Mouse (Mus musculus): Measurements from ENCODE around the gene Iqcc. TPM values are rescaled to one million over a fixed set of nuclear protein-coding genes. Genes with fewer than 3 reads are reported as not detected.
A peak's percentile ranks its signal among the peaks of the same experiment; 100 is the strongest.

Gene Iqcc
- polyA plus RNA-seq, 1 experiment from 2014 or later, result 24.5 TPM

GRCm38 (mm10) chr4:129608426-129609025 is 10.4 kb downstream of the Iqcc start:
- WGBS (ENCODE audit: insufficient replicate concordance), result 32% methylated on average over 7 of the region's 7 CpGs
- ATAC-seq (replicated peaks; ENCODE audit: insufficient number of reproducible peaks, low FRiP score, low TSS enrichment), result peak; percentile 49; the same call in 1 of the 2 replicates
- H3K4me1 ChIP-seq (ENCODE audit: control insufficient read depth, insufficient read depth, low read length), result no peaks in the 10 kb centered on the region
- H3K4me2 ChIP-seq, result no peak overlapping the region
- H3K9me3 ChIP-seq (replicated peaks; ENCODE audit: control insufficient read depth, low read length), result no peaks in the 10 kb centered on the region
- peaks cover 18% of the 10 kb centered on the region for H3K36me3 ChIP-seq (ENCODE audit: control insufficient read depth, insufficient read depth, low read length)
- H3K4me3 ChIP-seq (ENCODE audit: low read depth, low read length), result no peak overlapping the region
- H3K9ac ChIP-seq (ENCODE audit: low read depth, low read length), result peak overlapping the region; percentile 34; the same call in 1 of the 2 replicates
- no peak overlapping the region for H3K27ac ChIP-seq (ENCODE audit: low read depth, low read length)
- H3K27me3 ChIP-seq (ENCODE audit: control insufficient read depth, insufficient read depth, low read length), result no peaks in the 10 kb centered on the region

- ATAC-seq (replicated peaks; ENCODE audit: insufficient number of reproducible peaks, low FRiP score, low TSS enrichment), result peak; percentile 81
- under 1% methylated on average over 74 of the region's 74 CpGs for WGBS (ENCODE audit: insufficient replicate concordance)
- peaks cover 14% of the 10 kb centered on the region for H3K36me3 ChIP-seq (ENCODE audit: control insufficient read depth, insufficient read depth, low read length)
Measured at GRCm38 (mm10) chr4:129600233-129601158, 18.4 kb downstream of the Iqcc start, which contains the start of the genes Eif3i and Tmem234. TSS of gene Eif3i (minus strand) at chr4:129600648. TSS of gene Tmem234 (plus strand) at chr4:129600668.

GRCm38 (mm10) chr4:129588865-129589264 is 30.0 kb downstream of the Iqcc start:
- peaks cover 9% of the 10 kb centered on the region for H3K4me1 ChIP-seq (ENCODE audit: control insufficient read depth, insufficient read depth, low read length)
- no peak overlapping the region for H3K4me2 ChIP-seq
- peaks cover 23% of the 10 kb centered on the region for H3K36me3 ChIP-seq (ENCODE audit: control insufficient read depth, insufficient read depth, low read length)
- no peaks in the 10 kb centered on the region for H3K27me3 ChIP-seq (ENCODE audit: control insufficient read depth, insufficient read depth, low read length)
- 55% methylated on average over 4 of the region's 4 CpGs for WGBS (ENCODE audit: insufficient replicate concordance)
- H3K9ac ChIP-seq (ENCODE audit: low read depth, low read length), result no peak overlapping the region
- H3K9me3 ChIP-seq (replicated peaks; ENCODE audit: control insufficient read depth, low read length), result no peaks in the 10 kb centered on the region
- H3K27ac ChIP-seq (ENCODE audit: low read depth, low read length), result no peak overlapping the region
- ATAC-seq (replicated peaks; ENCODE audit: insufficient number of reproducible peaks, low FRiP score, low TSS enrichment), result no peak
- no peak overlapping the region for H3K4me3 ChIP-seq (ENCODE audit: low read depth, low read length)

More at GRCm38 (mm10) chr4:129600233-129601158, 18.4 kb downstream of the Iqcc start, which contains the start of the genes Eif3i and Tmem234:
- Histone ChIP-seq H3K4me3 (ENCODE audit: low read depth, low read length) (peak within 1 kb of the TSS; percentile 92), H3K4me1 (ENCODE audit: control insufficient read depth, insufficient read depth, low read length) (peaks cover 15% of the 10 kb centered on the region), H3K4me2 (peak within 1 kb of the TSS; percentile 89), H3K9me3 (replicated peaks; ENCODE audit: control insufficient read depth, low read length) (no peaks in the 10 kb centered on the region), H3K27me3 (ENCODE audit: control insufficient read depth, insufficient read depth, low read length) (no peaks in the 10 kb centered on the region), H3K9ac (ENCODE audit: low read depth, low read length) (peak within 1 kb of the TSS; percentile 97), H3K27ac (ENCODE audit: low read depth, low read length) (peak within 1 kb of the TSS; percentile 71)

GRCm38 (mm10) chr4:129586943-129587342 is 32.0 kb downstream of the Iqcc start:
- H3K4me3 ChIP-seq (ENCODE audit: low read depth, low read length), result no peak overlapping the region
- peaks cover 9% of the 10 kb centered on the region for H3K36me3 ChIP-seq (ENCODE audit: control insufficient read depth, insufficient read depth, low read length)
- 35% methylated on average over 1 of the region's 1 CpGs for WGBS (ENCODE audit: insufficient replicate concordance)
- no peak overlapping the region for H3K27ac ChIP-seq (ENCODE audit: low read depth, low read length)
- peaks cover 9% of the 10 kb centered on the region for H3K4me1 ChIP-seq (ENCODE audit: control insufficient read depth, insufficient read depth, low read length)
- no peak for ATAC-seq (replicated peaks; ENCODE audit: insufficient number of reproducible peaks, low FRiP score, low TSS enrichment)
- no peaks in the 10 kb centered on the region for H3K27me3 ChIP-seq (ENCODE audit: control insufficient read depth, insufficient read depth, low read length)
- no peak overlapping the region for H3K9ac ChIP-seq (ENCODE audit: low read depth, low read length)
- H3K4me2 ChIP-seq, result no peak overlapping the region
- no peaks in the 10 kb centered on the region for H3K9me3 ChIP-seq (replicated peaks; ENCODE audit: control insufficient read depth, low read length)

- peak overlapping the region; percentile 55; the same call in 1 of the 2 replicates for H3K4me3 ChIP-seq (ENCODE audit: low read depth, low read length)
- no peak overlapping the region for H3K27ac ChIP-seq (ENCODE audit: low read depth, low read length)
- H3K4me2 ChIP-seq, result peak overlapping the region; percentile 79
- no peak for ATAC-seq (replicated peaks; ENCODE audit: insufficient number of reproducible peaks, low FRiP score, low TSS enrichment)
- H3K27me3 ChIP-seq (ENCODE audit: control insufficient read depth, insufficient read depth, low read length), result no peaks in the 10 kb centered on the region
- H3K9me3 ChIP-seq (replicated peaks; ENCODE audit: control insufficient read depth, low read length), result no peaks in the 10 kb centered on the region
- H3K9ac ChIP-seq (ENCODE audit: low read depth, low read length), result no peak overlapping the region; the same call in 1 of the 2 replicates
- no peaks in the 10 kb centered on the region for H3K36me3 ChIP-seq (ENCODE audit: control insufficient read depth, insufficient read depth, low read length)
- 59% methylated on average over 9 of the region's 9 CpGs for WGBS (ENCODE audit: insufficient replicate concordance)
- peaks cover 9% of the 10 kb centered on the region for H3K4me1 ChIP-seq (ENCODE audit: control insufficient read depth, insufficient read depth, low read length)
Measured at GRCm38 (mm10) chr4:129585773-129586172, 33.1 kb downstream of the Iqcc start.

GRCm38 (mm10) chr4:129584884-129585608 is 33.9 kb downstream of the Iqcc start:
- Histone ChIP-seq H3K27ac (ENCODE audit: low read depth, low read length) (peak overlapping the region; percentile 62), H3K9ac (ENCODE audit: low read depth, low read length) (peak overlapping the region; percentile 70)

GRCm38 (mm10) chr4:129584370-129584769 is 34.5 kb downstream of the Iqcc start:
- H3K4me3 ChIP-seq (ENCODE audit: low read depth, low read length), result peak overlapping the region; percentile 55
- H3K9me3 ChIP-seq (replicated peaks; ENCODE audit: control insufficient read depth, low read length), result no peaks in the 10 kb centered on the region
- no peaks in the 10 kb centered on the region for H3K27me3 ChIP-seq (ENCODE audit: control insufficient read depth, insufficient read depth, low read length)
- ATAC-seq (replicated peaks; ENCODE audit: insufficient number of reproducible peaks, low FRiP score, low TSS enrichment), result no peak
- H3K9ac ChIP-seq (ENCODE audit: low read depth, low read length), result peak overlapping the region; percentile 70
- peak overlapping the region; percentile 79 for H3K4me2 ChIP-seq
- no peaks in the 10 kb centered on the region for H3K36me3 ChIP-seq (ENCODE audit: control insufficient read depth, insufficient read depth, low read length)
- 54% methylated on average over 1 of the region's 1 CpGs for whole genome bisulfite sequencing (ENCODE audit: insufficient replicate concordance)
- H3K27ac ChIP-seq (ENCODE audit: low read depth, low read length), result peak overlapping the region; percentile 62; the same call in 1 of the 2 replicates
- H3K4me1 ChIP-seq (ENCODE audit: control insufficient read depth, insufficient read depth, low read length), result peaks cover 9% of the 10 kb centered on the region

More at GRCm38 (mm10) chr4:129584884-129585608, 33.9 kb downstream of the Iqcc start:
- Histone ChIP-seq H3K4me2 (peak overlapping the region; percentile 79), H3K27me3 (ENCODE audit: control insufficient read depth, insufficient read depth, low read length) (no peaks in the 10 kb centered on the region), H3K4me3 (ENCODE audit: low read depth, low read length) (peak overlapping the region; percentile 55), H3K4me1 (ENCODE audit: control insufficient read depth, insufficient read depth, low read length) (peaks cover 9% of the 10 kb centered on the region), H3K9me3 (replicated peaks; ENCODE audit: control insufficient read depth, low read length) (no peaks in the 10 kb centered on the region), H3K36me3 (ENCODE audit: control insufficient read depth, insufficient read depth, low read length) (no peaks in the 10 kb centered on the region)
- 3% methylated on average over 36 of the region's 36 CpGs for WGBS (ENCODE audit: insufficient replicate concordance)
- ATAC-seq (replicated peaks; ENCODE audit: insufficient number of reproducible peaks, low FRiP score, low TSS enrichment), result peak; percentile 66

GRCm38 (mm10) chr4:129582251-129582650 is 36.6 kb downstream of the Iqcc start:
- no peaks in the 10 kb centered on the region for H3K36me3 ChIP-seq (ENCODE audit: control insufficient read depth, insufficient read depth, low read length)
- no peaks in the 10 kb centered on the region for H3K9me3 ChIP-seq (replicated peaks; ENCODE audit: control insufficient read depth, low read length)
- H3K4me3 ChIP-seq (ENCODE audit: low read depth, low read length), result no peak overlapping the region
- no peaks in the 10 kb centered on the region for H3K27me3 ChIP-seq (ENCODE audit: control insufficient read depth, insufficient read depth, low read length)
- no peak for ATAC-seq (replicated peaks; ENCODE audit: insufficient number of reproducible peaks, low FRiP score, low TSS enrichment)
- H3K4me2 ChIP-seq, result no peak overlapping the region
- H3K27ac ChIP-seq (ENCODE audit: low read depth, low read length), result no peak overlapping the region
- WGBS (ENCODE audit: insufficient replicate concordance), result 78% methylated on average over 1 of the region's 1 CpGs
- H3K4me1 ChIP-seq (ENCODE audit: control insufficient read depth, insufficient read depth, low read length), result peaks cover 6% of the 10 kb centered on the region
- H3K9ac ChIP-seq (ENCODE audit: low read depth, low read length), result no peak overlapping the region

Data from heart, embryonic 11.5 days (tissue).